Mouse (Mus musculus) skeletal muscle tissue, adult 2 months (tissue): ENCODE data around the gene Adgrg3.
A peak's percentile ranks its signal among the peaks of the same experiment; 100 is the strongest.

ENCODE experiments used
- DNase-seq: peaks from one replicate; pipeline ENCODE4 v3.0.0-alpha.2; 2012; ENCODE audit warnings: low read depth, low spot score

Gene Adgrg3

GRCm38 (mm10) chr8:95017451-95017850, at the start of gene Adgrg3:
Gene Adgrg3 (plus strand): TSS chr8:95017692.
- DNase-seq, result no peak

- no peak for DNase-seq
These were observed 44.2 kb upstream of the Adgrg3 start for GRCm38 (mm10) chr8:94973270-94973669.

GRCm38 (mm10) chr8:94973786-94974185, 43.7 kb upstream of the Adgrg3 start:
- no peak for DNase-seq

- DNase-seq, result no peak
These were observed 42.9 kb upstream of the Adgrg3 start, which contains the start of gene Adgrg1 for GRCm38 (mm10) chr8:94974467-94975165. Gene Adgrg1 (plus strand): TSS chr8:94974751.

- no peak for DNase-seq
These were observed 40.7 kb upstream of the Adgrg3 start for GRCm38 (mm10) chr8:94976651-94977417.

GRCm38 (mm10) chr8:94978131-94978530, 39.4 kb upstream of the Adgrg3 start:
- DNase-seq, result no peak

- DNase-seq, result no peak
These were observed 38.7 kb upstream of the Adgrg3 start for GRCm38 (mm10) chr8:94978593-94979319.

- DNase-seq, result no peak
These were observed 37.3 kb upstream of the Adgrg3 start for GRCm38 (mm10) chr8:94980176-94980575.

GRCm38 (mm10) chr8:94980976-94981375, 36.5 kb upstream of the Adgrg3 start:
- no peak for DNase-seq

GRCm38 (mm10) chr8:94981848-94982247, 35.6 kb upstream of the Adgrg3 start:
- DNase-seq, result no peak

- no peak for DNase-seq
These were observed 34.3 kb upstream of the Adgrg3 start for GRCm38 (mm10) chr8:94983146-94983545.

GRCm38 (mm10) chr8:94983881-94984516, 33.5 kb upstream of the Adgrg3 start:
- DNase-seq, result peak; percentile 30

- DNase-seq, result no peak
These were observed 32.5 kb upstream of the Adgrg3 start for GRCm38 (mm10) chr8:94985023-94985422.

GRCm38 (mm10) chr8:94986676-94987075, 30.8 kb upstream of the Adgrg3 start:
- no peak for DNase-seq

- DNase-seq, result no peak
These were observed 29.9 kb upstream of the Adgrg3 start for GRCm38 (mm10) chr8:94987553-94987952.

- DNase-seq, result no peak
These were observed 28.9 kb upstream of the Adgrg3 start for GRCm38 (mm10) chr8:94988619-94989018.

GRCm38 (mm10) chr8:94989711-94990110, 27.8 kb upstream of the Adgrg3 start:
- DNase-seq, result no peak

- no peak for DNase-seq
These were observed 26.7 kb upstream of the Adgrg3 start for GRCm38 (mm10) chr8:94990598-94991453.

- no peak for DNase-seq
These were observed 26.0 kb upstream of the Adgrg3 start for GRCm38 (mm10) chr8:94991454-94991994.

- DNase-seq, result no peak
These were observed 25.5 kb upstream of the Adgrg3 start for GRCm38 (mm10) chr8:94992010-94992409.

GRCm38 (mm10) chr8:94992534-94992933, 25.0 kb upstream of the Adgrg3 start:
- DNase-seq, result peak; percentile 30
